Mouse (Mus musculus) fat pad, adult 2 months (tissue): Measurements from ENCODE around the gene Sidt1.
A peak's percentile ranks its signal among the peaks of the same experiment; 100 is the strongest.
"Not testable (repeated sequence)": the region's sequence is repeated elsewhere in the genome, so short reads cannot be mapped to it uniquely, and the experiment has no call there.

Source experiments
- DNase-seq: peaks from one replicate; pipeline ENCODE4 v3.0.0-alpha.2; 2011; ENCODE audit warnings: low read depth, low spot score; ENCODE audit errors: extremely low read depth

Sidt1 gene

DNA sequence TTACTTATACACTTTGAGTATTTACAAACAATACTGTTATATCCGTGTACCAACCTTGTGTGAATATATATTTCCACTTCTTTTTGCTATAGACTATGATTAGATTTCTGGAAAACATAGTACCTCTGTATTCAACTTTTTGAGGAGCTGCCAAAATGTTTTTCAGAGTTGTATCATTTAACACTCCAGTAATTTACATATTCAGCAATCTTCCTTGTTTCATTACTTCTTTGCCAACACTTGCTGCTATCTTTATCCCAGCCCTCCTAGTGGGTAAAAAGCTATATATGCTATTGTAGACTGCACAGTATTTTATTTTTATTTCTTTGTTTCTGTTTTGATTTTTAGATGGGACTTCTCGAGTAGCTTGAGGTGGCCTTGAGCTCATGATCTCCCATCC, 29.2 kb downstream of the Sidt1 start:
- DNase-seq = no peak

DNA sequence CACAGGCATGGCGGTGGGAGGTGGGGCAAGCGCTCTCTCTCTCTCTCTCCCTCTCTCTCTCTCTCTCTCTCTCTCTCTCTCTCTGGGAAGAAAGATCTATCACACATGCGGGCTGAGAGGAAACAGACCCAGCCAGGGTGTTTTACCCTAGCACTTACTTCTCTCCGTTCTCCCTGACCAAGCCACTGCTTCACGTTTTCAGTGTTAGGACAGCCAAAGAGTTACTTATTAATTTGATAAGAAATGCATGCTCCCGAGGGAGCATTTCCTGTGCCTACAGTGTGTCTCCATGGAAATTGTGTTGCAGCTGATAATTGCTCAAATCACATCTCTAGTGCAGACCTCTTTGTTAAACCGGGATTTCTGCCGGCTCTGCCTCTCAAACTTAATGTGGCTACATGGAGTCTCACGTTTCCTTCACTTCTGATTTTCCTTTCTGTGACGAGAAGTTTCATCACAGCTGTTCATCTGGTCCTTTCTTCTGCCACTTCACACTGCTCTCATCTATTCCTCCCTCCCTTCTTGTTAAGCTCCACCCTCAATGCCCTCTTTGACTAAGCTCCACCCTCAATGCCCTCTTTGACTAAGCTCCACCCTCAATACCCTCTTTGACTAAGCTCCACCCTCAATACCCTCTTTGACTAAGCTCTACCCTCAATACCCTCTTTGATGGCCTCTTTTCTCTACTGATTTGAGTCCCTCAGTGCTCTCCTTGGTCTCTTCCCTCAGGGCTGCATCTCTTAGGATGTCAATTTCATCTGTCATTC, 30.7 kb downstream of the Sidt1 start:
- no peak for DNase-seq

DNA sequence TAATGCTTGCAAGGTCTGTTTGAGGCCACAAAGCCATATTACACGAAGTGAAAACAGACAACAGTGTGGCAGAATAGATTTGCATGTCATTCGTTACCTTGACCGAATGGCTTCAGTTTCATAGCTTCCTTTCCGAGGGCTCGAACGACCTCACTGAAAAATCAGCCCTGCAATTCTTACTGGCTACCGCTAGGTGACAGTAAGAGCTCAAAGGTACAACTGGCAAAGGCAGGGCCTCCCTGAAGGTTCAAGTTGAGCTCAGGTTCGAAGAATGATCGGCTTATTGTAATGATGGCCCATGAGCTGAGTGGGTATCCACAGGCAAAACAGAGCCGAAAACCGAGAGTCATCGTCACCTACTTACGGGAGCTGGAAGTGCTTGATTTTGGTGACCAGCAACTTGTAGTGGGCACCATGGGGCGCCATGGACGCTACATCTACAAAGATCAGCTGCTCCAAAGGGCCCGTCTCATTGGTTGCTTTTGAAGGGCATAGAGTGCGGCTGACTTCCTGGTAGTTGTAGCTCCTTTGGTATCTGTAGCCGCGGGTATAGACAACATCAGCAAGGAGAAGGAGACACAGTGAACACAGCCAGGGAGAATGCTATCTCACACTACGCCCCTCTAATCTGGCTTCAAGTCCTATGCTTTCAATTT, 33.4 kb downstream of the Sidt1 start:
- no peak for DNase-seq

GRCm38 (mm10) chr16:44293960-44294359, 39.0 kb downstream of the Sidt1 start:
- DNase-seq = no peak

DNA sequence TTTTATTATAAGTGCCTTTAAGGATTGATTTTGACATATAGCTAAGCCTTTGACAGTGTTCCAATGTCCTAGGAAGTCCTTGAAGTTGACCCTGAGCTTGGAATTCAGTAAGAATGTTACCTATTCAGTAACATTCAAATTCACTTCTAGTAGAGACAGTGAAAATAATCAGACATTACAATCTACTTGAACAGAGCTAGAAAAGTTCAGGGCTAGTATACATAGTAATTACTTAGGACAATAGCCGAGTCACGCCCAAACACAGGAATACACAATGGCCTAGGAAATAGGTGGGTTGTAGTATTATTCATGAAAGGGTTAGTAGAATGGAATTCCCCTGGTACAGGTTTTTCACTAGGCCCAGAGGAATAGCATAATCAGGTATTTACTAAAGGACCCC, 40.3 kb downstream of the Sidt1 start:
- DNase-seq = not testable (repeated sequence)

- no peak for DNase-seq
These were observed 43.9 kb downstream of the Sidt1 start for GRCm38 (mm10) chr16:44289004-44289648.

- DNase-seq = no peak
These were observed 45.5 kb downstream of the Sidt1 start for GRCm38 (mm10) chr16:44287356-44287950.

- no peak for DNase-seq
These were observed 50.2 kb downstream of the Sidt1 start for GRCm38 (mm10) chr16:44282614-44283325.

DNA sequence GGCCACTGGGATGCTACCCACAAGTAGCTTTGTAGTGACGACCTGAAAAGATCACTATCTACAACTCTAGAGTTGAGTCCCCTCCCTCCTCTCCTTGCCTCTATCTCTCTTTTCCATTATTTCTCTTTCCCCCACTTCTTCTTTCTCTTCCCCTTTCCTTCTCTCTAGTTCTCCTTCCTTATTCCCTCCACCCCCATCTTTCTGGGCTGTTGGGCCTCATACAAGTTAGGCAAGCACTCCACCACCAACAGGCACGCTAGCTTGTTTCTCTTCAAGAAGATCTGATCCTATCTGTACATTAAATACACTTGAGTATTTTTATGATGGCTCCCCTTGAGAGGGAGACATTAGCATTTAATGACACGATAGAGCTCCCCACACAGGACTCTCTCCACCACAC, 51.0 kb downstream of the Sidt1 start:
- no peak for DNase-seq

DNA sequence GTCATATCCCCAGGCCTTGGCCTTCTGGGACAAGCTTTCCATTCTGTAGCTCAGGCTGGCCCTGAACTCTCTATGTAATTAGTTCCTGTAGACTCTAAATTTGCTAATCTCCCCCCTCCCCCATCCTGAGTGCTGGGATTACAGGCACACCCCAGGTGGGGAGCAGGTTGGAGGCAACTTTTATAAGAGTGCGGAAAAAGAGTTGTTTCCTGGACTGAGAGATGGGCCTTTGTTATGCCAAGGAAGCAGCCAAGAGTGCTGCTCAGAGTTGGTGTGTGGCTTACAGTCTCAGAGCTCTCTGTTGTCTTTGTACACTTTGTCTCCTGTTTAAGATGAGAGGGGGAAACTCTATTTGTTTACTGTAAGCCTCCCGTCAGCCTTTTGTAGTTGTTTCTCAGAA, 52.2 kb downstream of the Sidt1 start:
- no peak for DNase-seq

- no peak for DNase-seq
These were observed 55.8 kb downstream of the Sidt1 start for GRCm38 (mm10) chr16:44277212-44277611.

GRCm38 (mm10) chr16:44271371-44272038, 61.5 kb downstream of the Sidt1 start:
- DNase-seq = no peak

DNA sequence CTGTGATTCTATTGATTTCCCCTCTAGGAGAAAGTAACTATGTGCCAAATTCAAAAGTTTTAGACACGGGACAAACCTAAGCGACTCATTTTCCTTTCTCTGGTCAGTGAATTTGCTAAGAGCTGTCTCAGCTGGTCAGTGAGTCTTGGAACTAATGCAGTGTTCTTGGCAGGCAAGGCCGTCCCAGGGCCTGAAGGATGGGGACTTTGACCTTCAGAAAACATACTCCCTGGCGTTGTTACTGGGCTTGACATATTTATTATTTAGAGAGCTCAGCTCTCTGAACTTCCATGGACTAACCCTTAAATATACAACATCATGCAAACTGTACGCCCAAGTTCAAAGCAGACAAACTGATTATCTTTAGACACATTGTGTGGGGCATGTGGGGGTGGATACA, 62.4 kb downstream of the Sidt1 start:
- DNase-seq = no peak

- DNase-seq = peak; percentile 49
These were observed 63.4 kb downstream of the Sidt1 start for GRCm38 (mm10) chr16:44269578-44269977.

DNA sequence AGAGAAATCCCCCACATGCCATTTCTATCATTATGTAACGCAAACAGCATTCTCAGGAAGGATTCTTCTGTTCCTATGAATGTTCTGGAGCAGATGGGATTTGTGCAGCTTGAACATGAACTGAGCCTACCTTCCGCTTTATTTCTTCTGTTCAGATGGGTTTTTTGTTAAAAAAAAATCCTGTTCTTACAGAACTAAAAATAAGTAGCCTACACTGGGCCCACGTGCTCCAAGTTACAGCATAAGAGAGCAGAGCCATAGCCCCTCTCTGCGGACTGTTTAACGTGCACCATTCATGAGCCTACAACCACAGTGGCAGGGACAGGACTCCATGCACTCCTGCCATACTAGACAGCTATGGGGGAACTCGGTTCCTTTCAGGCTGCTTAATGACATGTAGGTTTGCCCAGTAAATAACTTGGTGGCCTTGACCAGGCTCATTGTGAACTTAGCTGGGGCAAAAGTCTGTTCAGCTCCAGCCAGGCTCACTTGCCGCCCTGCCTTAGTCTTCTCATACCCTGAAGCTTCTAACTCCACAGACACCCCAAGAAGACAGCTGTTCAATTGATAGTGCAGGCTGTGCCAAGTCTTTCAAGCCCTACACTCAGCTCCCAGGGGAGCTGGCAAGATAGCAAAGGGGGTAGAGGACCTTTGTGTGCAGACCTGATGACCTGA, 64.3 kb downstream of the Sidt1 start:
- no peak for DNase-seq

GRCm38 (mm10) chr16:44265562-44265961, 67.4 kb downstream of the Sidt1 start:
- no peak for DNase-seq

- no peak for DNase-seq
These were observed 68.1 kb downstream of the Sidt1 start for GRCm38 (mm10) chr16:44264916-44265315.

- no peak for DNase-seq
These were observed 75.5 kb downstream of the Sidt1 start for GRCm38 (mm10) chr16:44257476-44257875.

GRCm38 (mm10) chr16:44254698-44255097, 78.3 kb downstream of the Sidt1 start:
- no peak for DNase-seq
